Mouse (Mus musculus): Measurements from ENCODE around the gene Vat1l. TPM values are rescaled to one million over a fixed set of nuclear protein-coding genes. Genes with fewer than 3 reads are reported as not detected.

Gene Vat1l
- polyA plus RNA-seq, 1 experiment from 2014 or later, result 11.1 TPM

GRCm38 (mm10) chr8:114390465-114391254, 185.2 kb downstream of the Vat1l start:
- Histone ChIP-seq H3K4me1 (replicated peaks; ENCODE audit: control insufficient read depth, insufficient read depth, low read length) (no peaks in the 10 kb centered on the region), H3K9ac (ENCODE audit: low read depth, low read length) (no peak overlapping the region), H3K36me3 (ENCODE audit: control insufficient read depth, insufficient read depth, low read length) (no peaks in the 10 kb centered on the region), H3K27me3 (ENCODE audit: control insufficient read depth, insufficient read depth, low read length) (no peaks in the 10 kb centered on the region), H3K9me3 (ENCODE audit: control insufficient read depth, low read length) (no peaks in the 10 kb centered on the region), H3K4me2 (replicated peaks; ENCODE audit: low read depth, low read length) (no peak overlapping the region), H3K4me3 (ENCODE audit: low read depth, low read length) (no peak overlapping the region), H3K27ac (ENCODE audit: low read depth, low read length) (no peak overlapping the region)
- ATAC-seq (ENCODE audit: low FRiP score) (no peak), DNase-seq (ENCODE audit: low spot score) (peak; percentile 11)
- 95% methylated on average over 11 of the region's 13 CpGs for WGBS

- Histone ChIP-seq H3K9ac (ENCODE audit: low read depth, low read length) (no peak overlapping the region), H3K4me3 (ENCODE audit: low read depth, low read length) (no peak overlapping the region), H3K9me3 (ENCODE audit: control insufficient read depth, low read length) (no peaks in the 10 kb centered on the region), H3K27ac (ENCODE audit: low read depth, low read length) (no peak overlapping the region), H3K4me1 (replicated peaks; ENCODE audit: control insufficient read depth, insufficient read depth, low read length) (no peaks in the 10 kb centered on the region), H3K36me3 (ENCODE audit: control insufficient read depth, insufficient read depth, low read length) (no peaks in the 10 kb centered on the region), H3K4me2 (replicated peaks; ENCODE audit: low read depth, low read length) (no peak overlapping the region), H3K27me3 (ENCODE audit: control insufficient read depth, insufficient read depth, low read length) (no peaks in the 10 kb centered on the region)
- no peak for ATAC-seq (ENCODE audit: low FRiP score)
- 85% methylated on average over 5 of the region's 5 CpGs for WGBS
- no peak for DNase-seq (ENCODE audit: low spot score)
These were observed 192.9 kb downstream of the Vat1l start for GRCm38 (mm10) chr8:114398326-114398725.

GRCm38 (mm10) chr8:114399273-114399672, 193.9 kb downstream of the Vat1l start:
- H3K27ac ChIP-seq (ENCODE audit: low read depth, low read length), result no peak overlapping the region

GRCm38 (mm10) chr8:114401679-114402078, 196.3 kb downstream of the Vat1l start:
- H3K9ac ChIP-seq (ENCODE audit: low read depth, low read length), result no peak overlapping the region
- no peak overlapping the region for H3K4me2 ChIP-seq (replicated peaks; ENCODE audit: low read depth, low read length)
- no peak overlapping the region for H3K4me3 ChIP-seq (ENCODE audit: low read depth, low read length)
- H3K4me1 ChIP-seq (replicated peaks; ENCODE audit: control insufficient read depth, insufficient read depth, low read length), result no peaks in the 10 kb centered on the region
- 68% methylated on average over 7 of the region's 7 CpGs for WGBS
- H3K9me3 ChIP-seq (ENCODE audit: control insufficient read depth, low read length), result no peaks in the 10 kb centered on the region
- ATAC-seq (ENCODE audit: low FRiP score) (no peak), DNase-seq (ENCODE audit: low spot score) (peak; percentile 13)
- no peaks in the 10 kb centered on the region for H3K27me3 ChIP-seq (ENCODE audit: control insufficient read depth, insufficient read depth, low read length)
- H3K36me3 ChIP-seq (ENCODE audit: control insufficient read depth, insufficient read depth, low read length), result no peaks in the 10 kb centered on the region
- no peak overlapping the region for H3K27ac ChIP-seq (ENCODE audit: low read depth, low read length)

More at GRCm38 (mm10) chr8:114399273-114399672, 193.9 kb downstream of the Vat1l start:
- Histone ChIP-seq H3K4me2 (replicated peaks; ENCODE audit: low read depth, low read length) (no peak overlapping the region), H3K9ac (ENCODE audit: low read depth, low read length) (no peak overlapping the region), H3K4me1 (replicated peaks; ENCODE audit: control insufficient read depth, insufficient read depth, low read length) (no peaks in the 10 kb centered on the region), H3K4me3 (ENCODE audit: low read depth, low read length) (no peak overlapping the region), H3K36me3 (ENCODE audit: control insufficient read depth, insufficient read depth, low read length) (no peaks in the 10 kb centered on the region), H3K27me3 (ENCODE audit: control insufficient read depth, insufficient read depth, low read length) (no peaks in the 10 kb centered on the region), H3K9me3 (ENCODE audit: control insufficient read depth, low read length) (no peaks in the 10 kb centered on the region)
- ATAC-seq (ENCODE audit: low FRiP score) (no peak), DNase-seq (ENCODE audit: low spot score) (no peak)
- 93% methylated on average over 5 of the region's 5 CpGs for WGBS

- Histone ChIP-seq H3K4me3 (ENCODE audit: low read depth, low read length) (no peak overlapping the region), H3K27me3 (ENCODE audit: control insufficient read depth, insufficient read depth, low read length) (no peaks in the 10 kb centered on the region), H3K4me2 (replicated peaks; ENCODE audit: low read depth, low read length) (no peak overlapping the region), H3K27ac (ENCODE audit: low read depth, low read length) (no peak overlapping the region), H3K36me3 (ENCODE audit: control insufficient read depth, insufficient read depth, low read length) (no peaks in the 10 kb centered on the region), H3K4me1 (replicated peaks; ENCODE audit: control insufficient read depth, insufficient read depth, low read length) (no peaks in the 10 kb centered on the region), H3K9me3 (ENCODE audit: control insufficient read depth, low read length) (no peaks in the 10 kb centered on the region), H3K9ac (ENCODE audit: low read depth, low read length) (no peak overlapping the region)
- DNase-seq (ENCODE audit: low spot score) (no peak), ATAC-seq (ENCODE audit: low FRiP score) (no peak)
- WGBS, result 67% methylated on average over 3 of the region's 3 CpGs
These were observed 206.0 kb downstream of the Vat1l start for GRCm38 (mm10) chr8:114411421-114411820.

- Histone ChIP-seq H3K4me2 (replicated peaks; ENCODE audit: low read depth, low read length) (no peak within 1 kb of the TSS), H3K4me3 (ENCODE audit: low read depth, low read length) (no peak within 1 kb of the TSS), H3K4me1 (replicated peaks; ENCODE audit: control insufficient read depth, insufficient read depth, low read length) (no peaks in the 10 kb centered on the region), H3K9me3 (ENCODE audit: control insufficient read depth, low read length) (no peaks in the 10 kb centered on the region), H3K27ac (ENCODE audit: low read depth, low read length) (no peak within 1 kb of the TSS), H3K36me3 (ENCODE audit: control insufficient read depth, insufficient read depth, low read length) (no peaks in the 10 kb centered on the region), H3K9ac (ENCODE audit: low read depth, low read length) (no peak within 1 kb of the TSS), H3K27me3 (ENCODE audit: control insufficient read depth, insufficient read depth, low read length) (no peaks in the 10 kb centered on the region)
- ATAC-seq (ENCODE audit: low FRiP score), result no peak
- no peak for DNase-seq (ENCODE audit: low spot score)
- 88% methylated on average over 8 of the region's 8 CpGs for WGBS
These were observed 212.4 kb downstream of the Vat1l start, which contains the start of gene Clec3a for GRCm38 (mm10) chr8:114417786-114418185. Clec3a (plus strand) TSS chr8:114418086.

- H3K4me2 ChIP-seq (replicated peaks; ENCODE audit: low read depth, low read length), result no peak overlapping the region
- 85% methylated on average over 5 of the region's 5 CpGs for WGBS
- H3K4me1 ChIP-seq (replicated peaks; ENCODE audit: control insufficient read depth, insufficient read depth, low read length), result no peaks in the 10 kb centered on the region
- DNase-seq (ENCODE audit: low spot score) (no peak), ATAC-seq (ENCODE audit: low FRiP score) (no peak)
- no peaks in the 10 kb centered on the region for H3K9me3 ChIP-seq (ENCODE audit: control insufficient read depth, low read length)
- H3K4me3 ChIP-seq (ENCODE audit: low read depth, low read length), result no peak overlapping the region
- H3K36me3 ChIP-seq (ENCODE audit: control insufficient read depth, insufficient read depth, low read length), result no peaks in the 10 kb centered on the region
- no peak overlapping the region for H3K9ac ChIP-seq (ENCODE audit: low read depth, low read length)
- H3K27me3 ChIP-seq (ENCODE audit: control insufficient read depth, insufficient read depth, low read length), result no peaks in the 10 kb centered on the region
- no peak overlapping the region for H3K27ac ChIP-seq (ENCODE audit: low read depth, low read length)
These were observed 213.1 kb downstream of the Vat1l start for GRCm38 (mm10) chr8:114418486-114418885.

GRCm38 (mm10) chr8:114418904-114419303, 213.5 kb downstream of the Vat1l start:
- Histone ChIP-seq H3K9me3 (ENCODE audit: control insufficient read depth, low read length) (no peaks in the 10 kb centered on the region), H3K27me3 (ENCODE audit: control insufficient read depth, insufficient read depth, low read length) (no peaks in the 10 kb centered on the region), H3K36me3 (ENCODE audit: control insufficient read depth, insufficient read depth, low read length) (no peaks in the 10 kb centered on the region), H3K4me1 (replicated peaks; ENCODE audit: control insufficient read depth, insufficient read depth, low read length) (no peaks in the 10 kb centered on the region), H3K9ac (ENCODE audit: low read depth, low read length) (no peak overlapping the region), H3K27ac (ENCODE audit: low read depth, low read length) (no peak overlapping the region), H3K4me3 (ENCODE audit: low read depth, low read length) (no peak overlapping the region), H3K4me2 (replicated peaks; ENCODE audit: low read depth, low read length) (no peak overlapping the region)
- DNase-seq (ENCODE audit: low spot score), result no peak
- no peak for ATAC-seq (ENCODE audit: low FRiP score)
- WGBS, result 74% methylated on average over 6 of the region's 6 CpGs

GRCm38 (mm10) chr8:114421544-114421943, 216.1 kb downstream of the Vat1l start:
- ATAC-seq (ENCODE audit: low FRiP score), result no peak
- no peaks in the 10 kb centered on the region for H3K9me3 ChIP-seq (ENCODE audit: control insufficient read depth, low read length)
- H3K27ac ChIP-seq (ENCODE audit: low read depth, low read length), result no peak overlapping the region
- no peak for DNase-seq (ENCODE audit: low spot score)
- no peak overlapping the region for H3K4me3 ChIP-seq (ENCODE audit: low read depth, low read length)
- no peaks in the 10 kb centered on the region for H3K4me1 ChIP-seq (replicated peaks; ENCODE audit: control insufficient read depth, insufficient read depth, low read length)
- H3K27me3 ChIP-seq (ENCODE audit: control insufficient read depth, insufficient read depth, low read length), result no peaks in the 10 kb centered on the region
- no peak overlapping the region for H3K9ac ChIP-seq (ENCODE audit: low read depth, low read length)
- 88% methylated on average over 4 of the region's 4 CpGs for WGBS
- H3K4me2 ChIP-seq (replicated peaks; ENCODE audit: low read depth, low read length), result no peak overlapping the region
- H3K36me3 ChIP-seq (ENCODE audit: control insufficient read depth, insufficient read depth, low read length), result no peaks in the 10 kb centered on the region

Data from hindbrain, embryonic 11.5 days (tissue).